Mouse (Mus musculus) embryo, embryonic 9.5 days (tissue): ENCODE results near the gene Hcfc1.

ENCODE experiments used
- DNase-seq: peaks from one replicate; pipeline ENCODE4 v3.0.0-alpha.2; 2017; ENCODE audit errors: extremely low spot score

The Hcfc1 gene

DNA sequence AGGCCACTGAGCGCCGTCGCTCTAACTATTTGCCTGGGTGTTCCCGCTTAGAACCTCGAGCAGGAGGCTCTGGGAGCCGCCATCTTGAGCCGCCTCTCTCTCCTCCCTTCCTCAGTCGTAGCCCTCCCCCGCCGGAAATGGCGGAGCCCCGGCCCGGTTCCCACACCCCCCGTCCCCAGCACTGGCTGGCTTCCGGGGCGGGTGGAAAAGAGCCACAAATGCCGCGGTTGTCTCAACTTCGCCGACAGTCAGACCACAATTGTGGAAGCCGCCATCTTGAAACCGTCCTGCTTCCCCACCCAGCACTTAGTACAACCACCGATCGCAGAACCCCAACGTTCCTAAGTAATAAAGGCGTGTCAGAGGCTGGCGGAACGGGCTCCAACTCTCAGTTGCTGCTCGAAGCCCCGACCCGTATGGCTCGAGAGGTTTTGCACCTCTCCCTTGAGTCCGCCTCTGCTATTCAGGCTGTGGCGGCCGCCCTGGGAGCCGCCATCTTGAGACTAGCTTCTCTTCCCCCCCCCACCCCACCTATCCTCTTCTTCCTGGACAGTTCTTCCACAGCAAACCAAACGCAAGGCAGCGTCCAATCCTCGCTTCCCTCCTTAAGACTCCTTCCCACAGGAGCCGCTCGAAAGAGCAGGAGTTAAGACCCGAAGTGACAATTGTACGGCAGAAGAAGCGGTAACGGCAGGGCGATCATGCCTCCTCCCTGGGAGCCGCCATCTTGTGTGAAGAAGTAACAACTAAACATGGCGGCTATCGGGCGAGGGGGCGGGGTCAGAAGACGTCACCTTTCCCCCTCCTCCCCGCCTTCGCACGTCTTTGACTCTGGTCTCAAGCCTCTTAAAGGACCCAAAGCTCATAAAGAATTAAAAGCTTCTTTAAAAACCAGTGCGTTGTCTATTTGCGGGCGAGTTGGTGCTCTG is at the start of gene Hcfc1:
Gene Hcfc1, minus strand, starts transcription at position 110 of the 929 bp plus-strand sequence.
- peak; percentile 87 for DNase-seq

DNA sequence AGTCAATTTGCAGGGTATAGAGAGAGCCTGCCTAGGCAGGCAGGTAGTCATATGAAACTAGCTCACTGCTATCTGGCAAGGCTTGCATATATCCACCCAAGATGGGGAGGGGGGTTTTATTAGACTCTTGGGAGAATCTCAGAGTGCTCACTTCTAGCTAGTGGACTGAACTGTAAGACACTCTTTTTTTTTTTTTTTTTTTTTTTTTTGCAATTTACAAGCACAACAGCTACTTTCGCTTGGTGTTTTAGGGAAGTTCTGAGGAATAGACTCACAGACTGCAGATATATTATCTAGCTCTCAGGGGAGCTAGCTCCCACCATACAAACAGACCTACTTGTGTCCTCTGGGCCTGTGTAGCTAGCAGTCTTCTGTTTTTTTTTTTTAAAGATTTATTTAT is 48.4 kb upstream of the Hcfc1 start:
- DNase-seq: no peak

DNA sequence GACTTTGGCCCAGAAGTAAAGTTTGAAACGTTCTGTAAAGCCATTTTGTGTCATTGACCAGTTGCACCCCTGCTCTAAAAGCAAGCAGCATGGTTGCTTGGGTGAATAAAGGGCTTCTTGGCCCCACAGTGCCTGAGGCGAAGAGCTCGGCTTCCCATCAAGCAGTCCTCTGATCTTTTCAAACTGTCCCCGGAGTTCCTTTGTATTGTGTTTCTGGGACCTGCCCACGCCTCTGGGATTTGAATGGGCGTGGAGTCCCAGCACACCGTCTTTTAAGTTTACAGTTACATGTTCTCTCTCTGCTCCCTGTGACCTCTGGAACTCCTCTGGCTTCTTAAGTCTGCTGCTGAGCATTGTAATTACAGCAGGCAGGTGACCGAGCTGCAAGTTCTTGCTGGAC is 41.9 kb upstream of the Hcfc1 start:
- DNase-seq: peak; percentile 6

DNA sequence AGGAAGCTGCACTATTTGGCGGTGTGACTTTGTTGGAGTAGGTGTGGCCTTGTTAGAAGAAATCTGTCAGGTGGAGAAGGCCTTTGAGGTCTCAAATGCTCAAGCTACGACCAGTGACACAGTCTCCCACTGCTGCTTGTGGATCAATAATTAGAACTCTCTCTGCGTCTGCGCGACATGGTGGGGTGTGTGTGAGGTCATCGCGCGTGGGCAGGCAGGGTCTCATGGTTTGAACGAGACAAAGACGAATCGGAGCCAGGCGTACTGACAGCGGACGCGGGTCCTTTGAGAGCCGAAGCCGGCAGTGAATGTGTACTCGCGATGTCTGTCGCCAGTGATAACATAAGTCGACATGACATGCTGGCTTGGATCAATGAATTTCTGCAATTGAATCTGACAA is 40.2 kb upstream of the Hcfc1 start:
- no peak for DNase-seq

DNA sequence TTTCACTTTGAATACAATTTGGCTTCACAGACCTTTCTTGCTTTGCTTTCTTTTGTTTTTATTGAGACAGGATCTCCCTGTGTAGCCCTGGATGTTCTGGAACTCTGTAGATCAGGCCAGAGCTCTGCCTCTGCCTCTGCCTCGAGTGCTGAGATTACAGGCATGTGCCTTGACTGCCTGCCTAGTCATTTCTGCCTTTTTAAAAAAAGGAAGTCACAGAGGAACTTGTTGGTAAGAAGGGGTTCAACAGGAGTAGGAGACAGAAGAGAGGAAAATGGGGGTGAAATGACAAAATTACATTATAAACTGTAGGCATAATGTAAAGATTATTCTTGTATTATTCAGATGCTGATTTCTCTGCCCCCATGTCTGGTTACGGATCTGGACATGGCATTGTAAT is 37.5 kb upstream of the Hcfc1 start:
- no peak for DNase-seq

DNA sequence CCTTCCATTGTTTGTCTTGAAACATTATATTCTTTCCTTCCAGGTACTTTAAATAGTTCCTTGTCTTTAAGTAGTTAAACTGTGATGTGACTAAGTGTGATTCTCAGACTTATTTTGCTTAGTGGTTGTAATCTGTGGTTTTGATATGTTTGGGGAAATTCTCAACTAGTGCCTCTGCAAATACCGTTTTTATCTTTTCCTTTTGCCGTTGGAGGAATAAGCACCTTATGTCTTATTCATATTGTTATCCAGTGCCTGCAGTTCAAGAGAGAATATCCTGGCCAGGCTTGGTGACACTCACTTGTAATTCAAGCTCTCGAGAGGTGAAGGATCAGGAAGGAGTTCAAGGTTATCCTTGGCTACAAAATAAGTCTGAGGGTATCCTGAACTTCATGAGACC is 34.9 kb upstream of the Hcfc1 start:
- no peak for DNase-seq

- peak; percentile 55 for DNase-seq
Measured at GRCm38 (mm10) chrX:73998911-73999869, 33.0 kb upstream of the Hcfc1 start.

DNA sequence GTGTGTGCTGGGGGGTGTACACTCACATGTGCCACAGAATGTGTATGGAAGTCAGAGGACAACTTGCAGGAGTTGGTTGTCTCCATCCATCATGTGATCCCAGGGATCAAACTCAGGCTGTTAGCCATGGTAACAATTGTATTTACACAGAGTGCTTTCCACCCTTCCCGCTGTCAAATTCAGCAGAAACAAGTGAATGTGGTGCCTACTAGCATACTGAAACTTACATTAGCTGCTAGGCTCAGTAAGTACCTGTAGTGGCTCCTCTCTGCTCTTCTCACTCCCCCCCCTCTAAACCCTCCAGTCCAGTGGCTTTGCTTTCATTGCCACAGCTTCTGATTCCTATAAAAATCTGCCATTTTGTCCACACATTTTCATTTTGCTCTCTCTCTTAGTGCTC is 11.6 kb upstream of the Hcfc1 start:
- no peak for DNase-seq

DNA sequence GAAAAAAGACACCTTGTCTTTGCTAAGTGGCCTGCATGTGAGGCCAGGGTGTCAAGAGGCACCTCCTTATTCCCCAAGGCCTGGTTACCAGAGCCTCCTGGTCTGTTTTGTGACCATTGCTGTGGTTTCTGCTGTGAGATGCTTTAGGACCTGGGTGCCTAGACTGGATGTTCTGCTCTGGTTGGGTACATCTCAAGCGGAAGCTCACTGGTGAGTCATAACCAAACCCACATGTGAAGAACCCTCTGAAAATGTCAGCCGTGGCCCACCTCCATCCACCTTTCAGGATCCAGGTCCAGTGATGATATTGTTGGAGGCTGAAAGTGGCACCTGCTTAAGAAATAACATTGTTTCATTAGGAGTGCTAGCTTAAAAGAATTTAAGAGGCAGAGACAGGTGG is 10.1 kb upstream of the Hcfc1 start:
- DNase-seq: no peak

DNA sequence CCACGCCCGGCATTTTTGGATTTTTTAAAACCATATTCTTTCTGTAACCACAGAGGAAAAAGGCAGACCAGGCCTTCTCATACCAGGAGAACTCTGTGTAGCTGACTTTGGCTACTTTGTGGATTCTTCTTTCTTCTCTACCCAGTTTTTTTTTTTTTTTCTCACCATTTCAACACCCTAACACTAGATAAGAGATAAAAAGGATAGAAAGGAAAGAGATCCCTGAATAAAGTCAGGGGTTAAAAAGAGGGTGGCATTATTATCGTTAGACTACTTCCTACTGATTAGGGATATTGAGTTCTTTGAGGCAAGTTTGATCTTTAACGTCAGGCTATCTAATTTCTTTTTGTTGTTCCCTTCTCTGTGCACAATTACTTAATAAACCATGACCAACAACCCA is 6.6 kb upstream of the Hcfc1 start:
- no peak for DNase-seq

DNA sequence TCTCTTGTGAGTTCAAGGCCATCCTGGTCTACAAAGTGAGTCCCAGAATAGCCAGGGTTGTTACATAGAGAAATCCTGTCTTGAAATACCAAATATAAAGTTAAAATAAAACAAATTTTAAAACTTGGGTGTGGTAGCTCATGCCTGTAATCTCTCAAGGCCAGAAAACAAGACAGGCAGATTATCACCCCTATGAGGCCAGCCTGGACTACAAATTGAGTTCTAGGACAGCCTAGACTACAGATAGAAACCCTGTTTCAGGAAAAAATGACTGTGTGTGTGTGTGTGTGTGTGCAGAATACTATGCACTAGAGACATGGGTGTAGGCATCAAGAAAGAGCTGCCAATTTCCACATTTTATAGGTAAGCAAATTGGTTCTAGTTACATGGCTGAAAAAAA is 4.6 kb upstream of the Hcfc1 start:
- no peak for DNase-seq

- no peak for DNase-seq
Measured at GRCm38 (mm10) chrX:73969729-73970128, 3.6 kb upstream of the Hcfc1 start.

DNA sequence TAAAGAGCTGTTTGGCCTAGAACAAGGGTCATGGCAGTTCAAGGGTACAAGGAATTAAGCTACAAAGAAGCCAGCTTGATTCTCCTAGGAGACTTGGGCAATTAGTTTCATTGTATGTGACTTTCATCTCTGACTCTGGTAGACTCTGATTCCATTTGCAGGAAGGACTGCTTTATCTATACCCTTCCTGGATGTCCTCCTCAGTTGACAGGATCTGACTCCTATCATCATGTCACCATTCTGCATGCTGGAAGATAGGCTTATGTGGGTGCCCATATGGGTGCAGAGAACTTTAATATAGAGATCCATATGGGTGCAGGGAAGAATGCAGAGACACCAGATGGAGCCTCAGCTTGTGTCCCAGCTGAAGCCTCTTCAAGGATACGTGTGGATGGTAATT is 3.0 kb upstream of the Hcfc1 start:
- no peak for DNase-seq

DNA sequence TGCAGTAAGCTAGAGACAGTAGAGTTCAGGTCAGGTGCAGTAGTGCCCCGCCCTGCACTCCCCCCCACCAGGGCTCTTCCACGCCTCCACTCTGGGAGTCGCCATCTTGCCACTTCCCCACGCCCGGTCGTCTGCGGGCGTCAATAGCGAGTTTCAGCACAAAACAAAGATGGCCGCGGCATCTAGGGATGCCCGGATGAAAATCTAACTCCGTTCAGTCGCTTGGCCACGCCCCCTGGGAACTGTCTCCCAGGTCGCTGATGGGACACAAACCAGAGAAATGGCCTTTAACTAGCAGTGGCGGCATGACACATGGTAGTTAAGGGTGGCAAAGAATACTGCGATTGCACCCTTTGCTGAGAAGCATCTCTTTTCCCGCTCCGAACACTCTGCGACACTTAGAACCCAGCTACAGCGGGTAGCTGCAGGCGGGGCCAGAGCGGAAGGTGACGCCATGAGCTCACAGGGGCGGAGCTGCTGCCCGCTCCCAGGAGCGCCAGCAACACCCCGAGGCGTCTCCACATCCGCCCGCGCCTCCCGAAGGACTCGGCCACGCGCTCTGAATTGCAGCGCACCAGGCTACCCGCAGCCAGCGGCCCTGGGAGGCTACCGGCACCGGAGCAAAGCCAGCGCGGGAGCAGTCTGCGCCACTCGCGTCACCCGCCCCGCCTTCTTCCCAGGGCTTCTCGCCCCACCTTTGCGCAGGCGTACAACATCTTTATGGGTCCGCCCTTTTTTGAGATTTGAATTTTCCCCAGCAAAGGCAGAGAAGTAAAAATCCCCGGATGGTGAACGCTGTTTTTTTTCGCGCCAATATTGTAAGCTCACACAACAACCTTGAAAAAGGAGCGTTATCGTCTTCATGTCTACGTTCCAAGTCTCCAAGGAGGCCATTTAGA is 1.3 kb upstream of the Hcfc1 start:
- peak; percentile 87 for DNase-seq

DNA sequence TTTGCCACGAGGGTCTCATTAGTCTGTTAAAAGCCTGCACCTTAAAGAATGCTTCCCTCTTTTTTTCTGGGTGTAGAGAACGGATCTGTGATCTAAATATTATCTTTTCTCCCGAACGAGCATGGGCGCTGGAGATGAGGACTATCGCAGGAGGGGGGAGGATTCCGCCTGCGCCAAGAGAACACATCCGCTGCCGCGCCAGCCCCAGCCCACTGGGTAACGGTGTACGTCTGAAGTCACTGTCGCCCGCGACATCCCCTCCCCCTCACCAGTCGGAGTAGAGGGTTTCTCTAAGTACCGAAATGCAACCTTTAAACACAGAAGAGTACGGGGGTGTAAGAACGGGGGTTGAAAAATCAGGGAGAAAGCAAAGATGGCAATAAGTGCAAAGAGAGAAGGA is 850 bp downstream of the Hcfc1 start:
- DNase-seq: peak; percentile 19

DNA sequence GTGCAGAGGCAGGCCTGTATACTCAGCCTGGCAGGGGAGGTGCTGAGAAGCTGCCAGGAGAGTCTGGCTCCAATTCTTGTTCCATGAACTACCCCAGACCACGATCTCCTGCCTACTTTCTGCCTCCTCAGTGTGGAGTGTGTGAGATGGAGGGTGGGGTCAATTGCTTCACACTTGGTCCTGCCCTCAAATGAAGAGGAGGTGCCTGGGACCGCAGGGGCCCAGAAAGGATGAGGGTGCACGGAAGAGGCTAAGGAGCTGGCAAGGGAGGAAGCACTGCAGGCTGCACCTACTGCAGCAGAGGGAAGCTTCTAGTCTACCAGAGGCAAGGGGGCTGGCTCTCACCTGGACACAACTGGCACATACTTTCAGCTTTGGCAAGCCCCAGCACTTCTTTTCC is 1.8 kb downstream of the Hcfc1 start:
- no peak for DNase-seq

DNA sequence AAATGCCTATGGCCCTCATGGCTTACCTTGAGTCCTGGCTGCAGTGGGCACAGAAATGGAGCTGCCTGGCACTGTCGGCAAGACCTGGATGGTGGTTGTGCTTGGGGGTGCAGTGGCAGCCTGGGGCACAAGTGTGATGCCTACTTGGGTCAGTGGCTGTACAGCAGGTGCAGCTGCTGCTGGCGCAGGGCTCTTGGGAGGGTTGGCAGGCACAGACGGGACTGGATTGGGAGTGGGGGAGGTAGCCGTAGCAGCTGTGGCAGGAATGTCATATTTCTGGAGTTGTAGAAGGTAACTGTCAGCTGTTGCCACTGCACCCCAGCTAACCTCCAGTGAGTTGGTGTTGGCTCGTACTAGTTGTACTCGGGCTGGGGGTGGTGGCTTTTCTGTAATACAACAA is 11.2 kb downstream of the Hcfc1 start:
- DNase-seq: no peak

DNA sequence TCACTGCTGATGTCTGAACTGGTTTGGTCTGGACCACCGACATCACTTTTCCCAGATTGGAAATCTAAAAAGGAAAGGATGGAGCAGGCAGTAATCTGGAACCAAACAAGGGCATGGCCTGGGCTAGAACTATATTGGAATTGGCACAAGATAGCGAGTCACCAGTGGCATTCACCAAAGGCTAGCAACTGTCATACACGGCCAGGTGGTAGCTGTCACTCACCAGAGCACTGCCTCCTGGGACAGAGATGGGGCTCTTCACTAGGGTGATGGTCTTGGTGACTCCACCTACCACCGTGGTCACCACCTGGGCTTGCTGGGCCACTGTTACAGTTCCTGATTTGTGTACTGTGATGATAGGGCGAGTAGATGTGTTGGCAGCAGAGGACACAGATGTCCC is 13.6 kb downstream of the Hcfc1 start:
- no peak for DNase-seq

DNA sequence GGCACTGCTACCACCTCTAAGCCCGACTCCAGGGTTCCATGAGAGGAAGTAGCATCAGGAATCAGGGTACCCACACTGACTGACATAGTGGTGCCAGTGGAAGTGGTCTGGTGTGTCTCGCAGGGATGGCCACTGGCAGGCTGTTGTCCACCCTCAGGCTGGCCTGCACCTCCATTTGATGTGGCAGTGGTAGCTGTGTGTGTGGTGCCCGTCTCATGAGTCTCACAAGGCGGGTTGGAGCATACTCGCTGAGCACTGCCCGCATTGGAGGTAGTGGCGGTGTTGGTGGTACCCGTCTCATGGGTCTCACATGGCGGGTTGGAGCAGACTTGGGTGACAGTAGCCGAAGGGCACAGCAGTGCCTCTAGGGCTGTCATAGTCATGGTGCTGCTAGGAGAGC is 16.8 kb downstream of the Hcfc1 start:
- DNase-seq: no peak

DNA sequence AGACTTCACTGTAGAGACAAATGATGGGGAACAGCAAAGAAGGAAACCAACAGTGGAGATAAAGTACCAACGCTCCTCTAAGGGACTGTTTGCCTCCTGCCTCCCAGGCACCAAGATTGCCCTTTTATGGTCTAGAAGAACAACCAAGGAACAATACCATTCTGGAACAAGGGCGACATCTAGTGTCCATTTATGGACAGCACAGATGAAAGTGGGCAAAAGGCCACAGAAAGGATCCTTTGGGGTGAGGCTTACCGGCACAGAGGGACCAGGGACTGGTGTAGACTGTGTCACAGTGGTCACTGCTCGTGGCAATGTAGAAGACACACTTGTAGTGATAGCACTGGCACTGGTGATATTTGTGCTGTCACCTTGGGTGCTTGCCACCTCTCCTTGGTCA is 17.5 kb downstream of the Hcfc1 start:
- peak; percentile 53 for DNase-seq

- DNase-seq: no peak
Measured at GRCm38 (mm10) chrX:73946896-73947295, 19.3 kb downstream of the Hcfc1 start.

DNA sequence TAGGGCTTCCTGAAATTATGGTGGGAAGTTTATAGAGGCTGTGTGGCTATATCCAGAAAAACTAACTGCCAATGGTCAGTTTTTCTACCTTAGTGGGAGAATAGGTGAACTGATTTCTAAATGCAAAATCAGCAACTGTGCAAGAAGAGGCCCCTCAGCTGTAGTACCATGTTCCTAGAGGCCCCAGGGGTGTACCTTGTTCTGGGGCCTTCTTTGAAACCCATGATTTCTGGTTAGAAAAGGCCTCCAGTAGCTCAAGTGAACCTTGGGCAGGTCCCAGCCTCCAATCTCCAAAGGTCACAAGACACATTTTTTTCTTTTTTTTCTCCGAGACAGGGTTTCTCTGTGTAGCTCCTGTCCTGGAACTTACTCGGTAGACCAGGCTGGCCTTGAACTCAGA is 23.9 kb downstream of the Hcfc1 start:
- DNase-seq: no peak
